Mouse (Mus musculus): ENCODE measurements around the gene Lman1l. TPM values are rescaled to one million over a fixed set of nuclear protein-coding genes. Genes with fewer than 3 reads are reported as not detected.

Gene Lman1l
- polyA plus RNA-seq, 1 experiment, result 0.06 TPM

GRCm38 (mm10) chr9:57650130-57650785, 29.7 kb upstream of the Lman1l start:
- H3K4me1 ChIP-seq (ENCODE audit: control insufficient read depth, insufficient read depth, low read length), result peaks cover 2% of the 10 kb centered on the region

GRCm38 (mm10) chr9:57647286-57648108, 26.9 kb upstream of the Lman1l start:
- TF ChIP-seq POLR2A (IDR thresholded peaks at IDR 0.05; ENCODE audit: borderline replicate concordance, extremely low read depth, low read depth, low read length) (no peak), CTCF (IDR thresholded peaks at IDR 0.05; ENCODE audit: insufficient read depth, low read length) (no peak)
- H3K4me1 ChIP-seq (ENCODE audit: control insufficient read depth, insufficient read depth, low read length), result peaks cover 5% of the 10 kb centered on the region

More at GRCm38 (mm10) chr9:57650130-57650785, 29.7 kb upstream of the Lman1l start:
- DNase-seq, result no peak
- no peak overlapping the region for H3K4me3 ChIP-seq (replicated peaks; ENCODE audit: extremely low read depth, low read depth, low read length)
- TF ChIP-seq POLR2A (IDR thresholded peaks at IDR 0.05; ENCODE audit: borderline replicate concordance, extremely low read depth, low read depth, low read length), result no peak
- no peak for TF ChIP-seq CTCF (IDR thresholded peaks at IDR 0.05; ENCODE audit: insufficient read depth, low read length)
- WGBS, result 86% methylated on average over 6 of the region's 6 CpGs

GRCm38 (mm10) chr9:57646551-57647103, 26.1 kb upstream of the Lman1l start:
- no peak for DNase-seq
- 58% methylated on average over 12 of the region's 12 CpGs for WGBS
- Histone ChIP-seq H3K4me3 (replicated peaks; ENCODE audit: extremely low read depth, low read depth, low read length) (no peak overlapping the region), H3K4me1 (ENCODE audit: control insufficient read depth, insufficient read depth, low read length) (peaks cover 7% of the 10 kb centered on the region)
- TF ChIP-seq POLR2A (IDR thresholded peaks at IDR 0.05; ENCODE audit: borderline replicate concordance, extremely low read depth, low read depth, low read length) (no peak), CTCF (IDR thresholded peaks at IDR 0.05; ENCODE audit: insufficient read depth, low read length) (no peak)

More at GRCm38 (mm10) chr9:57647286-57648108, 26.9 kb upstream of the Lman1l start:
- no peak for DNase-seq
- WGBS, result 66% methylated on average over 4 of the region's 4 CpGs
- H3K4me3 ChIP-seq (replicated peaks; ENCODE audit: extremely low read depth, low read depth, low read length), result no peak overlapping the region

- peak overlapping the region; percentile 93 for H3K4me3 ChIP-seq (replicated peaks; ENCODE audit: extremely low read depth, low read depth, low read length)
- DNase-seq, result peak; percentile 95
- peaks cover 18% of the 10 kb centered on the region for H3K4me1 ChIP-seq (ENCODE audit: control insufficient read depth, insufficient read depth, low read length)
- TF ChIP-seq CTCF (IDR thresholded peaks at IDR 0.05; ENCODE audit: insufficient read depth, low read length), result peak; percentile 69
- TF ChIP-seq POLR2A (IDR thresholded peaks at IDR 0.05; ENCODE audit: borderline replicate concordance, extremely low read depth, low read depth, low read length), result peak; percentile 71; the same call in 1 of the 2 replicates
- WGBS, result under 1% methylated on average over 66 of the region's 85 CpGs
These were observed 24.6 kb upstream of the Lman1l start for GRCm38 (mm10) chr9:57644944-57645893.

GRCm38 (mm10) chr9:57644442-57644943, 23.9 kb upstream of the Lman1l start:
- 2% methylated on average over 18 of the region's 18 CpGs for WGBS
- DNase-seq, result no peak

GRCm38 (mm10) chr9:57643856-57644180, 23.2 kb upstream of the Lman1l start:
- 21% methylated on average over 7 of the region's 7 CpGs for WGBS
- TF ChIP-seq POLR2A (IDR thresholded peaks at IDR 0.05; ENCODE audit: borderline replicate concordance, extremely low read depth, low read depth, low read length) (no peak), CTCF (IDR thresholded peaks at IDR 0.05; ENCODE audit: insufficient read depth, low read length) (no peak)
- Histone ChIP-seq H3K4me3 (replicated peaks; ENCODE audit: extremely low read depth, low read depth, low read length) (peak overlapping the region; percentile 30), H3K4me1 (ENCODE audit: control insufficient read depth, insufficient read depth, low read length) (peaks cover 32% of the 10 kb centered on the region)
- DNase-seq, result no peak

More at GRCm38 (mm10) chr9:57644442-57644943, 23.9 kb upstream of the Lman1l start:
- Histone ChIP-seq H3K4me1 (ENCODE audit: control insufficient read depth, insufficient read depth, low read length) (peaks cover 25% of the 10 kb centered on the region), H3K4me3 (replicated peaks; ENCODE audit: extremely low read depth, low read depth, low read length) (peak overlapping the region; percentile 93)
- TF ChIP-seq POLR2A (IDR thresholded peaks at IDR 0.05; ENCODE audit: borderline replicate concordance, extremely low read depth, low read depth, low read length), result 0 out of 2 replicates have a peak, but pooled peaks have one; percentile 12
- TF ChIP-seq CTCF (IDR thresholded peaks at IDR 0.05; ENCODE audit: insufficient read depth, low read length), result no peak

GRCm38 (mm10) chr9:57643169-57643855, 22.7 kb upstream of the Lman1l start:
- WGBS, result 46% methylated on average over 9 of the region's 9 CpGs
- peaks cover 37% of the 10 kb centered on the region for H3K4me1 ChIP-seq (ENCODE audit: control insufficient read depth, insufficient read depth, low read length)
- peak overlapping the region; percentile 30 for H3K4me3 ChIP-seq (replicated peaks; ENCODE audit: extremely low read depth, low read depth, low read length)
- TF ChIP-seq CTCF (IDR thresholded peaks at IDR 0.05; ENCODE audit: insufficient read depth, low read length) (no peak), POLR2A (IDR thresholded peaks at IDR 0.05; ENCODE audit: borderline replicate concordance, extremely low read depth, low read depth, low read length) (no peak)
- DNase-seq, result no peak
